In the genomic region with DNA sequence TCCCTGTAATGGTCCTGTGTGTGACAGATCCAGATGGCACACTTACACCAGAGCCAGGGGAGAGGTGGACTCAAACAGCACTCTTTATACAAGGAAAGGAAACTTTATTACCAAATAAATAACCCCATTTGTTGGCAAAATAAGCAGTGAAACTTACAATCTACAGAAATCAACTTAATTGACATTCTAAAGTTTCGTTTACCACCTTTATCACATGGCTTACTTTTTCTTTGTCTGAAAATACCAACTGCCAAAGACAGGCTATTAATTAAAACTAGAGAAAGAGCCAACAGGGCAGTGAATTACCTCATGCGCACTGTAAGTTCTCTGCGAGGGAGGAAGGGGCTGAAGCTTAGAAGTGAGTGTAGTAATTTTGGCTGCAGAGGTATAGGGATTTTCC, we compare ENCODE assay signal across 9 mouse cellular contexts.
A peak's percentile ranks its signal among the peaks of the same experiment; 100 is the strongest.
DNase-seq lines count a peak whose midpoint lies in the region; ATAC-seq and TF ChIP-seq lines count a peak whose summit lies in the region.
"Had no signal": no experiment of that assay in that cellular context is flagged by ENCODE, and none has a peak within 500 bp of the region (broad histone marks: within the 10 kb centered on the region; RNA-seq: fewer than 3 reads in every experiment).

No protein-coding gene starts in this region.

- WGBS in intestine, embryonic 15.5 days: 51% methylated on average over 3 of the region's 3 CpGs
- 81% methylated on average over 3 of the region's 3 CpGs for WGBS in intestine, postnatal 0 days
- WGBS in embryonic facial prominence, embryonic 11.5 days: 50% methylated on average over 3 of the region's 3 CpGs
- 20% methylated on average over 3 of the region's 3 CpGs for WGBS in forebrain, embryonic 15.5 days
- 41% methylated on average over 3 of the region's 3 CpGs for WGBS in limb, embryonic 15.5 days

- ATAC-seq in intestine, embryonic 15.5 days: no peak
- ATAC-seq in intestine, postnatal 0 days: no peak
- no peak for ATAC-seq in embryonic facial prominence, embryonic 11.5 days (replicated peaks; ENCODE audit: insufficient number of reproducible peaks, low FRiP score, low TSS enrichment, low read depth)
- ATAC-seq in forebrain, embryonic 15.5 days (replicated peaks): no peak
- ATAC-seq in limb, embryonic 15.5 days (ENCODE audit: insufficient number of reproducible peaks, low FRiP score, low TSS enrichment, low read depth): no peak

- peaks cover 38% of the 10 kb centered on the region for H3K4me1 ChIP-seq in intestine, embryonic 15.5 days (replicated peaks)
- H3K4me1 ChIP-seq in intestine, postnatal 0 days (replicated peaks; ENCODE audit: control insufficient read depth, insufficient read depth, low read length): peaks cover 15% of the 10 kb centered on the region; the same call in 1 of the 2 replicates
- peaks cover 22% of the 10 kb centered on the region for H3K4me1 ChIP-seq in embryonic facial prominence, embryonic 11.5 days (ENCODE audit: control insufficient read depth, insufficient read depth, low read length)
- peaks cover 81% of the 10 kb centered on the region for H3K4me1 ChIP-seq in forebrain, embryonic 15.5 days
- peaks cover 76% of the 10 kb centered on the region for H3K4me1 ChIP-seq in limb, embryonic 15.5 days

- H3K27ac ChIP-seq in intestine, embryonic 15.5 days: peak overlapping the region; percentile 66
- H3K27ac ChIP-seq in intestine, postnatal 0 days (ENCODE audit: low read depth, low read length): no peak overlapping the region
- no peak overlapping the region for H3K27ac ChIP-seq in embryonic facial prominence, embryonic 11.5 days (replicated peaks; ENCODE audit: low read depth, low read length)
- H3K27ac ChIP-seq in forebrain, embryonic 15.5 days (replicated peaks): peak overlapping the region; percentile 73
- H3K27ac ChIP-seq in limb, embryonic 15.5 days: peak overlapping the region; percentile 91

- no peaks in the 10 kb centered on the region for H3K9me3 ChIP-seq in intestine, embryonic 15.5 days
- H3K9me3 ChIP-seq in intestine, postnatal 0 days (ENCODE audit: control insufficient read depth): no peaks in the 10 kb centered on the region
- no peaks in the 10 kb centered on the region for H3K9me3 ChIP-seq in embryonic facial prominence, embryonic 11.5 days (replicated peaks; ENCODE audit: control insufficient read depth, low read length)
- H3K9me3 ChIP-seq in forebrain, embryonic 15.5 days: no peaks in the 10 kb centered on the region
- no peaks in the 10 kb centered on the region for H3K9me3 ChIP-seq in limb, embryonic 15.5 days

- no peak for TF ChIP-seq CTCF in intestine, postnatal 0 days (IDR thresholded peaks at IDR 0.05; ENCODE audit: low read depth)

- no peak overlapping the region for H3K4me3 ChIP-seq in intestine, embryonic 15.5 days (replicated peaks)
- no peak overlapping the region for H3K4me3 ChIP-seq in intestine, postnatal 0 days (ENCODE audit: low read depth, low read length)
- no peak overlapping the region for H3K4me3 ChIP-seq in embryonic facial prominence, embryonic 11.5 days (ENCODE audit: low read depth, low read length)
- no peak overlapping the region for H3K4me3 ChIP-seq in forebrain, embryonic 15.5 days
- no peak overlapping the region for H3K4me3 ChIP-seq in limb, embryonic 15.5 days

- H3K4me2 ChIP-seq in intestine, embryonic 15.5 days (replicated peaks): no peak overlapping the region
- no peak overlapping the region for H3K4me2 ChIP-seq in intestine, postnatal 0 days (replicated peaks; ENCODE audit: low read depth)
- H3K4me2 ChIP-seq in embryonic facial prominence, embryonic 11.5 days (ENCODE audit: low read depth, low read length): no peak overlapping the region
- no peak overlapping the region for H3K4me2 ChIP-seq in forebrain, embryonic 15.5 days (replicated peaks)
- H3K4me2 ChIP-seq in limb, embryonic 15.5 days: no peak overlapping the region

- DNase-seq in embryonic facial prominence, embryonic 11.5 days (ENCODE audit: low spot score): no peak
- no peak for DNase-seq in MN1 (ENCODE audit: low spot score)
- no peak for DNase-seq in embryo, embryonic 9.5 days (ENCODE audit: extremely low spot score)
- DNase-seq: right cerebral cortex, postnatal 4 days; thymus, postnatal 14 days had no signal

- H3K9ac ChIP-seq in intestine, embryonic 15.5 days: no peak overlapping the region
- no peak overlapping the region for H3K9ac ChIP-seq in intestine, postnatal 0 days (ENCODE audit: low read depth, low read length)
- H3K9ac ChIP-seq in embryonic facial prominence, embryonic 11.5 days (replicated peaks; ENCODE audit: low read length): peak overlapping the region; percentile 10; the same call in 1 of the 2 replicates
- no peak overlapping the region for H3K9ac ChIP-seq in forebrain, embryonic 15.5 days (replicated peaks)
- no peak overlapping the region for H3K9ac ChIP-seq in limb, embryonic 15.5 days

- no peaks in the 10 kb centered on the region for H3K36me3 ChIP-seq in intestine, embryonic 15.5 days
- peaks cover 5% of the 10 kb centered on the region; the same call in 1 of the 2 replicates for H3K36me3 ChIP-seq in intestine, postnatal 0 days (ENCODE audit: control insufficient read depth, insufficient read depth)
- no peaks in the 10 kb centered on the region for H3K36me3 ChIP-seq in embryonic facial prominence, embryonic 11.5 days (replicated peaks; ENCODE audit: control insufficient read depth, insufficient read depth, low read depth, low read length)
- H3K36me3 ChIP-seq in forebrain, embryonic 15.5 days: no peaks in the 10 kb centered on the region
- no peaks in the 10 kb centered on the region for H3K36me3 ChIP-seq in limb, embryonic 15.5 days

- H3K27me3 ChIP-seq in intestine, embryonic 15.5 days (replicated peaks): no peaks in the 10 kb centered on the region
- no peaks in the 10 kb centered on the region for H3K27me3 ChIP-seq in intestine, postnatal 0 days (replicated peaks; ENCODE audit: control insufficient read depth, insufficient read depth, low read length)
- no peaks in the 10 kb centered on the region for H3K27me3 ChIP-seq in embryonic facial prominence, embryonic 11.5 days (ENCODE audit: control insufficient read depth, insufficient read depth, low read length)
- no peaks in the 10 kb centered on the region for H3K27me3 ChIP-seq in forebrain, embryonic 15.5 days
- no peaks in the 10 kb centered on the region for H3K27me3 ChIP-seq in limb, embryonic 15.5 days

Comparison
In these comparisons a context has a peak if more than half of its experiments do, and no peak if none do; other contexts are left out.
1. H3K27ac ChIP-seq: peak in intestine, embryonic 15.5 days (single experiment), forebrain, embryonic 15.5 days (single experiment) and limb, embryonic 15.5 days (single experiment); none in intestine, postnatal 0 days (single experiment) and embryonic facial prominence, embryonic 11.5 days (single experiment).